Mouse (Mus musculus) liver, embryonic 15.5 days (tissue): ENCODE results near the gene Bace2. TPM values are rescaled to one million over a fixed set of nuclear protein-coding genes. Genes with fewer than 3 reads are reported as not detected.
A peak's percentile ranks its signal among the peaks of the same experiment; 100 is the strongest.

Source experiments
- ATAC-seq: fragments of 200-750 bp; cut with Nextera tagmentation; 2 replicates; pipeline ENCODE4 v1.8.0; 2017; ENCODE audit warnings: moderate number of reproducible peaks, mild to moderate bottlenecking, moderate library complexity; ENCODE audit not compliant: insufficient read depth
- H3K27ac ChIP-seq: fragments of 300-500 bp; sonication (generic); replicated peaks from 2 replicates; pipeline ENCODE4 v1.5.1; 2015; ENCODE audit warnings: mild to moderate bottlenecking, inconsistent platforms
- H3K27me3 ChIP-seq: fragments of 300-500 bp; sonication (generic); 2 replicates; pipeline ENCODE4 v1.6.1; 2015; ENCODE audit warnings: mild to moderate bottlenecking, inconsistent platforms
- H3K36me3 ChIP-seq: fragments of 300-500 bp; sonication (generic); replicated peaks from 2 replicates; pipeline ENCODE4 v1.6.1; 2015; ENCODE audit warnings: moderate library complexity, mild to moderate bottlenecking, inconsistent platforms
- H3K4me1 ChIP-seq: fragments of 300-500 bp; sonication (generic); replicated peaks from 2 replicates; pipeline ENCODE4 v1.6.1; 2015; ENCODE audit warnings: inconsistent platforms
- H3K4me2 ChIP-seq: fragments of 300-500 bp; sonication (generic); 2 replicates; pipeline ENCODE4 v1.6.1; 2015; ENCODE audit warnings: moderate library complexity, mild to moderate bottlenecking, inconsistent platforms
- H3K4me3 ChIP-seq: fragments of 300-500 bp; sonication (generic); replicated peaks from 2 replicates; pipeline ENCODE4 v1.5.1; 2015; ENCODE audit warnings: mild to moderate bottlenecking, inconsistent platforms
- H3K9ac ChIP-seq: fragments of 300-500 bp; sonication (generic); 2 replicates; pipeline ENCODE4 v1.6.1; 2015; ENCODE audit warnings: moderate library complexity, mild to moderate bottlenecking, inconsistent platforms
- H3K9me3 ChIP-seq: fragments of 300-500 bp; sonication (generic); replicated peaks from 2 replicates; pipeline ENCODE4 v1.6.1; 2016; ENCODE audit warnings: inconsistent platforms
- WGBS: fragments of 180-500 bp; shearing (Covaris S2); methylation state at CpG from one replicate; pipeline ENCODE4 v1.1.7; 2015; ENCODE audit warnings: mixed read lengths; ENCODE audit not compliant: insufficient replicate concordance; 5-methylcytosine and 5-hydroxymethylcytosine counted together
- polyA plus RNA-seq: library from polyadenylated mRNA; unstranded; fragments of >200 nt; fragmentation: Nextera tagmentation; extraction: Ambion mirVana; gene quantifications from 2 replicates; pipeline ENCODE4 v1.2.1, GENCODE M21; 2015

Gene Bace2
- polyA plus RNA-seq, result 4.9 and 6.9 TPM in 2 replicates

DNA sequence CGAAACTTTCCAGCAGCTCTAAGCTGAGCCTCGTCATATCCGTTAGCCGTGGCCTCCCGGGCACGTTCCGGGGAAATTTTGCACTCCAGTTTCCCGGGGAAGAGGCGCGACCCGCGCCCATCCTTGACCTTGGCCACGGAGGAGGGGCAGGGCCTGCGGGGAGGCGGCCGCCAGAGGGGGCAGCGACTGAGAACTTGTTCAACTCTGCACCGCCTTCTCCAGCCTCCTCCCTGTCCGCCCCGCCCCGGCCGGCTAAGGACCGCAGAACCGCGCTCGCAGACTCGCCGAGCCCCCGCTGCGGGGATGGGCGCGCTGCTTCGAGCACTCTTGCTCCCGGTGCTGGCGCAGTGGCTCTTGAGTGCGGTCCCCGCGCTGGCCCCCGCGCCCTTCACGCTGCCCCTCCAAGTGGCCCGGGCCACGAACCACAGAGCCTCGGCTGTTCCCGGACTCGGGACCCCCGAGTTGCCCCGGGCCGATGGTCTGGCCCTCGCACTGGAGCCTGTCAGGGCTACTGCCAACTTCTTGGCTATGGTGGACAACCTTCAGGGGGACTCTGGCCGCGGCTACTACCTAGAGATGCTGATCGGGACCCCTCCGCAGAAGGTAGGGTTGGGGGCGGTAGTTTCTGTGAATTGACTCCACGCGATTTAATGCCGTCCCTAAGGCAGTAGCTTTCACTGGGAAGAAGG, at the start of gene Bace2:
Gene Bace2, plus strand, starts transcription at position 244 of the 689 bp plus-strand sequence.
- no peak within 1 kb of the TSS for H3K27ac ChIP-seq

DNA sequence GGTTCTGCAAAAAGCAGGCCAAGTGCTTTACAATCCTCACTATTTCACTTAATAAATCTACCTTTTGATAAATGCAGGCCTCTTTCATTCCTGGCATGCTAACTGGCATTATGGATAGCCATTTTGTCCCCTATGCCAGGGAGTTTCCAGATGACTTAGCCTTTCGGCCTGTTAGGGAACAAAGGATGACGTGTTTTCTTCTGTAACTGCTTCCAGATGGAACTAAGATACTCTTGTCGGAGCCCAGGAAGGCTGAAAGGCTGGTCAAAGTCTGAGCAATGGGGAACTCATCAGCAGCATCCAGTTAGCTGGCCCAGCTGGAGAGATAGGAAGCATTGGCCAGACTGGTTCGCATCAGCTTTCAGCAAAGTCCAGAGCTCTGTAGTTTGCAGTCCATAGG, 48.9 kb upstream of the Bace2 start:
- 64% methylated on average over 4 of the region's 4 CpGs for WGBS
- Histone ChIP-seq H3K36me3 (no peaks in the 10 kb centered on the region), H3K27ac (no peak overlapping the region), H3K9ac (no peak overlapping the region), H3K4me2 (no peak overlapping the region), H3K27me3 (no peaks in the 10 kb centered on the region), H3K9me3 (no peaks in the 10 kb centered on the region), H3K4me1 (no peaks in the 10 kb centered on the region), H3K4me3 (no peak overlapping the region)
- ATAC-seq, result no peak

More for the DNA sequence above, at the start of gene Bace2:
- Histone ChIP-seq H3K4me3 (peak within 1 kb of the TSS; percentile 46), H3K9me3 (no peaks in the 10 kb centered on the region), H3K4me2 (peak within 1 kb of the TSS; percentile 64), H3K4me1 (no peaks in the 10 kb centered on the region), H3K36me3 (no peaks in the 10 kb centered on the region), H3K9ac (no peak within 1 kb of the TSS), H3K27me3 (peaks cover 45% of the 10 kb centered on the region)
- ATAC-seq, result peak; percentile 59; the same call in 1 of the 2 replicates
- 1% methylated on average over 58 of the region's 58 CpGs for WGBS

DNA sequence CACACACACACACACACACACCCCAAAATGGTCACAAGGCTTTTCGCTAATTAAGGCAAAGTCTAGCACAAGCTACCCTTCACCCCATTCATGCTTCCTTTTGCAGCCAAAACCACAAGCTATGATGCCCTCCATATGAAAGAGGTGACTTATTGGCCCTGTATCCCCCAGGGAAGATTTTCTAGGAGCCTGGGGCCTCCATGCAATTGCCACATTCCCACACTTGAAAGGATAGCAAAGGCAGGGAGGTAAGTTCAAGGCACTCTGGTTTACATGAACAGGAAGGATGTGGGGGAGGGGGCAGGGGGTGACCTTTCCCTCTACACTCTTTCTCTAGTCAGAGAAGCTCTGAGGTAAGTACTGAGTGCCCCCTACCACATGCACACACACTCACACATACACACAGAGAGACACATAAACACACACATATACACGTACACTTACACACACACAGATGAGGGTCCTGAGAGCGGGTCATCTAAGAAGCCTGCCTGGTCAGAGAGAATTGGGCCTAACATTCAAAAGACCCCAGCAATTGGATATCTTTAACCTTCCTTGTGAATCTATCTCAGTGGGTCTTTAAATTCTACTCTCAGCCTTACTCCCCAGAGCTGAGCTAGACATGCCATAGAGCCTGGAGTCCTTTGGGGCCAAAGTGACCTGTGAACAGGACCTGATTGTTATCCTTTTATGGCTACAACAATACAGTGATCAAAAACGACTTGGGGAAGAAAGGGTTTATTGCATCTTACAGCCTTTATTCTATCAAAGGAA, 46.6 kb upstream of the Bace2 start:
- Histone ChIP-seq H3K27me3 (no peaks in the 10 kb centered on the region), H3K27ac (no peak overlapping the region), H3K4me2 (no peak overlapping the region), H3K9me3 (no peaks in the 10 kb centered on the region), H3K9ac (no peak overlapping the region), H3K4me1 (no peaks in the 10 kb centered on the region), H3K4me3 (no peak overlapping the region), H3K36me3 (no peaks in the 10 kb centered on the region)
- WGBS, result 42% methylated on average over 4 of the region's 4 CpGs
- no peak for ATAC-seq

- no peak overlapping the region for H3K27ac ChIP-seq
- no peaks in the 10 kb centered on the region for H3K27me3 ChIP-seq
Observed at GRCm38 (mm10) chr16:97310570-97310846, 46.0 kb upstream of the Bace2 start.

GRCm38 (mm10) chr16:97312960-97313686, 43.4 kb upstream of the Bace2 start:
- H3K27ac ChIP-seq, result no peak overlapping the region
- no peaks in the 10 kb centered on the region for H3K27me3 ChIP-seq
- no peak overlapping the region for H3K4me3 ChIP-seq
- no peak for ATAC-seq
- H3K36me3 ChIP-seq, result no peaks in the 10 kb centered on the region
- H3K4me1 ChIP-seq, result no peaks in the 10 kb centered on the region
- no peak overlapping the region for H3K4me2 ChIP-seq
- H3K9me3 ChIP-seq, result no peaks in the 10 kb centered on the region
- H3K9ac ChIP-seq, result no peak overlapping the region
- 23% methylated on average over 10 of the region's 10 CpGs for WGBS

More at GRCm38 (mm10) chr16:97310570-97310846, 46.0 kb upstream of the Bace2 start:
- H3K36me3 ChIP-seq, result no peaks in the 10 kb centered on the region
- 0 out of 2 replicates have a peak, but pooled peaks have one; percentile 34 for ATAC-seq
- H3K4me2 ChIP-seq, result no peak overlapping the region
- 21% methylated on average over 1 of the region's 1 CpGs for WGBS
- H3K4me3 ChIP-seq, result no peak overlapping the region
- H3K9me3 ChIP-seq, result no peaks in the 10 kb centered on the region
- H3K9ac ChIP-seq, result no peak overlapping the region
- H3K4me1 ChIP-seq, result no peaks in the 10 kb centered on the region

- Histone ChIP-seq H3K4me2 (no peak overlapping the region), H3K4me3 (no peak overlapping the region), H3K27me3 (no peaks in the 10 kb centered on the region), H3K9me3 (no peaks in the 10 kb centered on the region), H3K9ac (no peak overlapping the region), H3K27ac (no peak overlapping the region), H3K36me3 (no peaks in the 10 kb centered on the region), H3K4me1 (no peaks in the 10 kb centered on the region)
- WGBS, result 63% methylated on average over 3 of the region's 3 CpGs
- ATAC-seq, result no peak
Observed at GRCm38 (mm10) chr16:97321576-97321975, 35.0 kb upstream of the Bace2 start.

GRCm38 (mm10) chr16:97322604-97323003, 33.9 kb upstream of the Bace2 start:
- Histone ChIP-seq H3K27ac (no peak overlapping the region), H3K4me1 (no peaks in the 10 kb centered on the region), H3K4me3 (no peak overlapping the region), H3K36me3 (no peaks in the 10 kb centered on the region), H3K9me3 (no peaks in the 10 kb centered on the region), H3K9ac (no peak overlapping the region), H3K4me2 (no peak overlapping the region), H3K27me3 (no peaks in the 10 kb centered on the region)
- ATAC-seq, result no peak

GRCm38 (mm10) chr16:97325975-97326374, 30.6 kb upstream of the Bace2 start:
- no peaks in the 10 kb centered on the region for H3K9me3 ChIP-seq
- no peak for ATAC-seq
- H3K4me3 ChIP-seq, result no peak overlapping the region
- no peaks in the 10 kb centered on the region for H3K36me3 ChIP-seq
- H3K4me1 ChIP-seq, result no peaks in the 10 kb centered on the region
- H3K9ac ChIP-seq, result no peak overlapping the region
- no peaks in the 10 kb centered on the region for H3K27me3 ChIP-seq
- WGBS, result 23% methylated on average over 8 of the region's 8 CpGs
- no peak overlapping the region for H3K27ac ChIP-seq
- H3K4me2 ChIP-seq, result no peak overlapping the region

- no peaks in the 10 kb centered on the region for H3K36me3 ChIP-seq
- no peak overlapping the region for H3K9ac ChIP-seq
- no peaks in the 10 kb centered on the region for H3K9me3 ChIP-seq
- 77% methylated on average over 2 of the region's 2 CpGs for WGBS
- H3K4me3 ChIP-seq, result no peak overlapping the region
- ATAC-seq, result no peak
- no peak overlapping the region for H3K4me2 ChIP-seq
- no peak overlapping the region for H3K27ac ChIP-seq
- no peaks in the 10 kb centered on the region for H3K4me1 ChIP-seq
- H3K27me3 ChIP-seq, result no peaks in the 10 kb centered on the region
Observed at GRCm38 (mm10) chr16:97328602-97329001, 27.9 kb upstream of the Bace2 start.

DNA sequence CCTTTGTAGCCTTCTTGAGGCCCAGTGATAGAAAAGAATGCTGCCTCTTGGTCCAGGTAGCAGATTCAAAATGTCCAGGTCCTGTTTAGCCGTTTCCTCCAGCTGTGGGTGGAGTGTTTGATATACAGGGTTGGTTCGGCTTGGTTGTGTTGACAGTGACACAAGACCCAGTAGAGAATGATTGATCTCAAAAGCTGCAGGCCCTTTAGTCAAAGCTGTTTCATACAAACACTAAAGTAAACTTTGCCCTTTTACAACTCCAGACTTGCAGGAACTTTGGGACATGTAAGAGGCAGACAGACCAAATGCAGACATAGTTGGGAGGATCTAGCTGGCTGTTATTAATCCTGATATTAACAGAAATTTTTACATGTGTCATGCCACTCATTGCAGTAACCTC, 3.5 kb upstream of the Bace2 start:
- peak; percentile 52 for ATAC-seq
- WGBS, result 47% methylated on average over 2 of the region's 2 CpGs
- H3K4me2 ChIP-seq, result no peak overlapping the region

GRCm38 (mm10) chr16:97354632-97355031, 1.9 kb upstream of the Bace2 start:
- H3K27ac ChIP-seq, result no peak overlapping the region

More for the DNA sequence above, 3.5 kb upstream of the Bace2 start:
- no peak overlapping the region for H3K4me3 ChIP-seq
- peaks cover 30% of the 10 kb centered on the region for H3K27me3 ChIP-seq
- no peaks in the 10 kb centered on the region for H3K36me3 ChIP-seq
- H3K27ac ChIP-seq, result peak overlapping the region; percentile 53; the same call in 1 of the 2 replicates
- H3K4me1 ChIP-seq, result no peaks in the 10 kb centered on the region
- H3K9me3 ChIP-seq, result no peaks in the 10 kb centered on the region
- H3K9ac ChIP-seq, result no peak overlapping the region

More at GRCm38 (mm10) chr16:97354632-97355031, 1.9 kb upstream of the Bace2 start:
- WGBS, result 54% methylated on average over 2 of the region's 2 CpGs
- no peaks in the 10 kb centered on the region for H3K36me3 ChIP-seq
- no peak for ATAC-seq
- no peaks in the 10 kb centered on the region for H3K4me1 ChIP-seq
- H3K27me3 ChIP-seq, result peaks cover 43% of the 10 kb centered on the region
- H3K4me2 ChIP-seq, result no peak overlapping the region
- no peaks in the 10 kb centered on the region for H3K9me3 ChIP-seq
- H3K9ac ChIP-seq, result no peak overlapping the region
- H3K4me3 ChIP-seq, result no peak overlapping the region
